7 mouse cellular contexts compared by ENCODE assay signal in the genomic region with DNA sequence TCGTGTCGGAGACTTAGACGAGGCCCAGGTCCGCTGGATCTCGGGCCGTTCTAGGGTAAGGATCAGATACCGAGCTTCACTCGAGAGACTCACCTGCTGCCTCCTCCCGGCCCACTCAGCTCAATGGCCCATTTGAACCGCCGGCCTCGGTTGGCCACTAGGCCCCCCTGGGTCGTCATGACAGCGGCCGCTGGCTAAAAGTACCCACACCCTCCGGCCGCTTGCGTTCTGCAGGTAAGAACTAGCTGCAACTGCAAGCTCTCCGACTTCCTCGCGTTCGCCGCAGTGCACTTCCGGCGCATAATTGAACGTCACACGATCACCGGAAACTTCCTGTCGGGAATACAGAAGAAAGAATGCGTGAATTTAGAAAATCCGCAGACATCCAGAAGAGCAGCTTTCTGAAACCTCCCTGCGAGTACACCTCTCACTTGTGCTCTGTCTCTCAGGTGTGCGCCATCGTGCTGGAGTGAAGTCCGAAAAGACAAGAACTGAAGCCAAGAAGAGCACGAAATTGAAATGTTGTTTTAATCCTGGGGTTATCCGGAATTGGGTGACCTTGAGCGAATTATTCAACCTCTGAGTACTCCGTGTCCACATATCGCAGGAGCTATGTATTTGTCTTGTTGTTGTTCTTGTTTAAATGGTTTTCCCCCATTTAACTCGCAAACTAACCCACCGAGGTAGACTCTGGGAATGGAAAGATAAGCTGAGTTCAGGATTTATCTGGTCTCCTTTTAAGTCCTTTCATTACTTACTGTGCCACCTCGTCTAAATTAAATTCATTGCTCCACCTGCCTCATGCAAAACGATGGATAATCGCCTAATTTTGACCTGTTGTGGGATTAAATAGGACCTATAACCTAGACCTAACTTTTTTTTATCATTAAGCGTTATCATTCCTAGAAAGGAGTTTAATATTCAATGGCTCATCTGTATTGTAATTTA. TPM values are rescaled to one million over a fixed set of nuclear protein-coding genes. Genes with fewer than 3 reads are reported as not detected.
DNase-seq lines count a peak whose midpoint lies in the region; ATAC-seq lines count a peak whose summit lies in the region.

A gene (minus strand): TSS at position 302 of the 948 bp plus-strand sequence.

- peaks cover 5% of the 10 kb centered on the region; the same call in 1 of the 2 replicates for H3K4me1 ChIP-seq in intestine, embryonic 15.5 days (replicated peaks)
- H3K4me1 ChIP-seq in midbrain, embryonic 10.5 days: peaks cover 18% of the 10 kb centered on the region

- H3K36me3 ChIP-seq in intestine, embryonic 15.5 days: peaks cover 7% of the 10 kb centered on the region; the same call in 1 of the 2 replicates
- H3K36me3 ChIP-seq in midbrain, embryonic 10.5 days: peaks cover 25% of the 10 kb centered on the region

- peak within 1 kb of the TSS; percentile 77 for H3K27ac ChIP-seq in intestine, embryonic 15.5 days
- peak within 1 kb of the TSS; percentile 89 for H3K27ac ChIP-seq in midbrain, embryonic 10.5 days (replicated peaks)

- peak; percentile 89 to 92 for DNase-seq in adrenal gland, adult 18-20 months (ENCODE audit: low spot score in 2 of 2)
- peak; percentile 93 for DNase-seq in embryo, embryonic 11 days
- peak; percentile 76 to 84 for DNase-seq in gastrocnemius, postnatal 36 days
- DNase-seq in left cerebral cortex, postnatal 25 days (ENCODE audit: low spot score in 2 of 2): peak; percentile 95 to 96
- DNase-seq in midbrain, embryonic 10.5 days (ENCODE audit: low spot score): peak; percentile 92
- peak; percentile 91 for DNase-seq in right cerebral cortex, postnatal 4 days

- peak; percentile 95 for ATAC-seq in intestine, embryonic 15.5 days

- H3K9ac ChIP-seq in intestine, embryonic 15.5 days: peak within 1 kb of the TSS; percentile 87

- peak within 1 kb of the TSS; percentile 85 for H3K4me2 ChIP-seq in intestine, embryonic 15.5 days (replicated peaks)

- no peaks in the 10 kb centered on the region for H3K27me3 ChIP-seq in intestine, embryonic 15.5 days (replicated peaks)
- no peaks in the 10 kb centered on the region for H3K27me3 ChIP-seq in midbrain, embryonic 10.5 days (ENCODE audit: low read depth, poor library complexity, severe bottlenecking)

- H3K4me3 ChIP-seq in intestine, embryonic 15.5 days (replicated peaks): peak within 1 kb of the TSS; percentile 92
- peak within 1 kb of the TSS; percentile 92 for H3K4me3 ChIP-seq in midbrain, embryonic 10.5 days

- intact Hi-C loops in gastrocnemius, postnatal 36 days (cut with DNase I): loop anchor here (5.0 kb wide), 1 partner anchor 106 kb away; a partner anchor contains a TSS
- intact Hi-C loops in left cerebral cortex, postnatal 25 days (cut with DNase I): loop anchor here (1.0 to 5.0 kb wide), 2 partner anchors 86 to 101 kb away; a partner anchor contains a TSS

- 1% methylated on average over 46 of the region's 46 CpGs for WGBS in intestine, embryonic 15.5 days
- WGBS in midbrain, embryonic 10.5 days: 2% methylated on average over 46 of the region's 46 CpGs

- H3K9me3 ChIP-seq in intestine, embryonic 15.5 days: no peaks in the 10 kb centered on the region
- no peaks in the 10 kb centered on the region for H3K9me3 ChIP-seq in midbrain, embryonic 10.5 days (replicated peaks)

RNA-seq across cellular contexts. Expression of the gene that starts here (rescaled TPM):
- 10 to 100 TPM; 95.1 to 98.0 TPM for total RNA-seq in adrenal gland, adult 18-20 months (2021)
- 10 to 100 TPM; 59.0 to 71.1 TPM for total RNA-seq in gastrocnemius, postnatal 36 days (2021)
- polyA plus RNA-seq in intestine, embryonic 15.5 days (2015; fragmentation: Nextera tagmentation; extraction: Ambion mirVana): 109 and 113 TPM in 2 replicates
- 100 to 1,000 TPM; 157 to 167 TPM for total RNA-seq in left cerebral cortex, postnatal 25 days (2021)
- polyA plus RNA-seq in midbrain, embryonic 10.5 days (2016; fragmentation: Nextera tagmentation; extraction: Ambion mirVana): 121 and 125 TPM in 2 replicates

Comparison
In these comparisons a context has a peak if more than half of its experiments do, and no peak if none do; other contexts are left out.
1. Peak in every context shown above with its lines: DNase-seq, ATAC-seq, H3K4me3 ChIP-seq and H3K27ac ChIP-seq.